Mouse (Mus musculus) liver, adult 2 months (tissue): Measurements from ENCODE around the gene Crxos.

Source experiments
- CTCF ChIP-seq: fragments of 200-500 bp; IDR thresholded peaks from 2 replicates; pipeline ENCODE4 v1.5.1; 2011; ENCODE audit warnings: low read depth, low read length, control low read depth
- POLR2A ChIP-seq: fragments of 200-500 bp; IDR thresholded peaks from 2 replicates; pipeline ENCODE4 v1.6.1; 2011; ENCODE audit warnings: low read length, control low read depth; ENCODE audit not compliant: insufficient read depth; ENCODE audit errors: extremely low read depth

DNA sequence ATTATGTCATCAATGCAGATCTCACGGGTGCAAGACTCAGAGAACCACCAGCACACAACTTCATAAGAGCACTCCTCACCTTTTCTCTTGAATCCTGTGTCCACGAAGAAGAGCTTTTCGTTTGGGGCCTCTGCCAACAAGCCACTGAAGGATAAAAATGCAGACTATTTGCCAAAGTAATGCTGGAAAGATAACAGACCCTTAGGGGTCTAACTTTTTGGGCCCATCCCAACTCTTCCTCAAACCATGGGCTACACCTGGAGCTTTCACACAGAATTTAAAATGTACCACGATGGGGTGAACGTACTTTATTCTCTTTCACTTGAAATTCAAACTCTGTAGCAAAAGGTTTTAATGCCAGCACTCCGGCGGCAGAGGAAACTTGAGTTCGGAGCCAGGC lies 62.8 kb downstream of the Crxos start:
- no peak for TF ChIP-seq CTCF
- TF ChIP-seq POLR2A: no peak
